Mouse (Mus musculus): Measurements from ENCODE around the gene Phlpp2. TPM values are rescaled to one million over a fixed set of nuclear protein-coding genes. Genes with fewer than 3 reads are reported as not detected.

Phlpp2 gene
- polyA plus RNA-seq, 1 experiment from 2014 or later = 2.8 TPM

DNA sequence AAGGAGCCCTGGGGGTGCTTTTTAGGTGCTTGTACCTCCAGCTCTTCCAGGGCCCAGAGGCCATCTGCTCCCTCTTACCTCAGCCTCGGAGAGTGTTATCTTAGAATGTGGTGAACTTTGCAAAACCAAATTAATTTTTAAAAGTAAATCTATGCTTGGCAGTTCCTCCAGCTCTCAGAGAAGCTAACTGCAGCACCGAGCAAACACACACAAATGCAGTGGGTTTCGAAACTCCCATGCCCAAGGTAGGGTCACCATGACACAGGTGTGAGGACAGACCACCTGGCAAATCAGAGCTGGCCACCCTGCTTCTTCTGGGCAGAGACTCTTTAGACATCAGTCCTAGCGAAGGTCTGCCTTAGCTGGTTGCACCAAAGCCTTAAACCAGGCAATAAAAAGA, 104.6 kb downstream of the Phlpp2 start:
- no peak overlapping the region for H3K9ac ChIP-seq (replicated peaks; ENCODE audit: low read length)
- no peak for ATAC-seq (replicated peaks; ENCODE audit: insufficient number of reproducible peaks, low FRiP score, low TSS enrichment, low read depth)
- 89% methylated on average over 4 of the region's 4 CpGs for WGBS

DNA sequence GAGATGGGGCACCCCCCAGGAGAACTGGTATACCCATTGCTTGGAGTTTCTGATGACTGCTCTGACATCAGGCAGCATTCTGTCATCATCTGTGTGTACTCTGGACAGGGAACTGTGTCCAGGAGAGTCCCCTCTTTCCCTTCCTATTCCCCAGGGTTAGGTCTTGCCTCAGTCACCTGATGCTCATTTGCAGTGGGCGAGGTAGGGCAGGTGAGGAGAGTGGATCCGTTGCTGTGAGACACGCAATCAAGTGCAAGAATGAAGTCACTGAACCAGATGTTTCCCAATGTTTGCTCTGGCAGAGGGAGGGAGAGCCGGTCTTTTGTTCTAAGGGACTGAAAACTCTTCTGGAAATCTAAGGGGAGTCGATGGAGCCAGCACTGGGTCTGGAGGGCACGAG, 111.0 kb downstream of the Phlpp2 start:
- H3K9me3 ChIP-seq (replicated peaks; ENCODE audit: control insufficient read depth, low read length) = no peaks in the 10 kb centered on the region
- no peak overlapping the region for H3K9ac ChIP-seq (replicated peaks; ENCODE audit: low read length)
- no peak overlapping the region for H3K4me2 ChIP-seq (ENCODE audit: low read depth, low read length)
- DNase-seq (ENCODE audit: low spot score) (no peak), ATAC-seq (replicated peaks; ENCODE audit: insufficient number of reproducible peaks, low FRiP score, low TSS enrichment, low read depth) (no peak)
- H3K27ac ChIP-seq (replicated peaks; ENCODE audit: low read depth, low read length) = no peak overlapping the region
- H3K27me3 ChIP-seq (ENCODE audit: control insufficient read depth, insufficient read depth, low read length) = no peaks in the 10 kb centered on the region
- 78% methylated on average over 6 of the region's 6 CpGs for WGBS
- H3K4me3 ChIP-seq (ENCODE audit: low read depth, low read length) = no peak overlapping the region
- no peaks in the 10 kb centered on the region for H3K36me3 ChIP-seq (replicated peaks; ENCODE audit: control insufficient read depth, insufficient read depth, low read depth, low read length)
- H3K4me1 ChIP-seq (ENCODE audit: control insufficient read depth, insufficient read depth, low read length) = no peaks in the 10 kb centered on the region

More for the DNA sequence above, 104.6 kb downstream of the Phlpp2 start:
- Histone ChIP-seq H3K4me1 (ENCODE audit: control insufficient read depth, insufficient read depth, low read length) (no peaks in the 10 kb centered on the region), H3K27me3 (ENCODE audit: control insufficient read depth, insufficient read depth, low read length) (no peaks in the 10 kb centered on the region; the same call in 1 of the 2 replicates), H3K36me3 (replicated peaks; ENCODE audit: control insufficient read depth, insufficient read depth, low read depth, low read length) (no peaks in the 10 kb centered on the region), H3K9me3 (replicated peaks; ENCODE audit: control insufficient read depth, low read length) (no peaks in the 10 kb centered on the region), H3K4me3 (ENCODE audit: low read depth, low read length) (no peak overlapping the region), H3K27ac (replicated peaks; ENCODE audit: low read depth, low read length) (no peak overlapping the region), H3K4me2 (ENCODE audit: low read depth, low read length) (no peak overlapping the region)
- DNase-seq (ENCODE audit: low spot score) = no peak

GRCm38 (mm10) chr8:109982386-109983105, 114.2 kb downstream of the Phlpp2 start:
- Histone ChIP-seq H3K36me3 (replicated peaks; ENCODE audit: control insufficient read depth, insufficient read depth, low read depth, low read length) (no peaks in the 10 kb centered on the region), H3K9me3 (replicated peaks; ENCODE audit: control insufficient read depth, low read length) (no peaks in the 10 kb centered on the region), H3K4me1 (ENCODE audit: control insufficient read depth, insufficient read depth, low read length) (no peaks in the 10 kb centered on the region), H3K27ac (replicated peaks; ENCODE audit: low read depth, low read length) (no peak overlapping the region), H3K9ac (replicated peaks; ENCODE audit: low read length) (no peak overlapping the region), H3K4me2 (ENCODE audit: low read depth, low read length) (no peak overlapping the region), H3K27me3 (ENCODE audit: control insufficient read depth, insufficient read depth, low read length) (no peaks in the 10 kb centered on the region), H3K4me3 (ENCODE audit: low read depth, low read length) (no peak overlapping the region)
- 79% methylated on average over 15 of the region's 15 CpGs for WGBS
- DNase-seq (ENCODE audit: low spot score) (no peak), ATAC-seq (replicated peaks; ENCODE audit: insufficient number of reproducible peaks, low FRiP score, low TSS enrichment, low read depth) (no peak)

GRCm38 (mm10) chr8:109983944-109984343, 115.6 kb downstream of the Phlpp2 start:
- Histone ChIP-seq H3K4me3 (ENCODE audit: low read depth, low read length) (no peak overlapping the region), H3K27me3 (ENCODE audit: control insufficient read depth, insufficient read depth, low read length) (no peaks in the 10 kb centered on the region), H3K9me3 (replicated peaks; ENCODE audit: control insufficient read depth, low read length) (no peaks in the 10 kb centered on the region), H3K4me1 (ENCODE audit: control insufficient read depth, insufficient read depth, low read length) (no peaks in the 10 kb centered on the region), H3K4me2 (ENCODE audit: low read depth, low read length) (no peak overlapping the region), H3K9ac (replicated peaks; ENCODE audit: low read length) (no peak overlapping the region), H3K27ac (replicated peaks; ENCODE audit: low read depth, low read length) (no peak overlapping the region), H3K36me3 (replicated peaks; ENCODE audit: control insufficient read depth, insufficient read depth, low read depth, low read length) (no peaks in the 10 kb centered on the region)
- no peak for DNase-seq (ENCODE audit: low spot score)
- ATAC-seq (replicated peaks; ENCODE audit: insufficient number of reproducible peaks, low FRiP score, low TSS enrichment, low read depth) = no peak
- 46% methylated on average over 5 of the region's 5 CpGs for WGBS

DNA sequence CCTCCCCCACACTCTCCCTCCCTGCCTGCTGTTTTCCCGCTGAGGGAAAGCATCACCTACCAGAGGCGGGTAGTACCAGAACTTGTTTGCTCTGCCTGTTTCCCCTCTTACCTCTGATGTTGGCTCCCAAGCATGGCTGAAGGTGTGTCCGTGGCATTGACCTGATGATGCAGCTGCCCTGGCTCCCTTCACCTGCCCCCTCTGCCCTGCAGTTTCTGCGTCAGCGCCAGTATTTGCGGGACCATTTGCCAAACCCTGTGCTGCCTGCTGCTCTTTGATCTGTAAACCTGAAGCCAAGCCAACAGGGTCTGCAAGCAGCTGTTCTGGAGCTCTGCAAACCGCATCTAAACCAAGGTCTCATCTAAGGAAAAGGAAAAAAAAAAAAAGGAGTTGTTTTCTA, 118.0 kb downstream of the Phlpp2 start:
- H3K27ac ChIP-seq (replicated peaks; ENCODE audit: low read depth, low read length) = no peak overlapping the region
- no peak overlapping the region for H3K9ac ChIP-seq (replicated peaks; ENCODE audit: low read length)
- no peak overlapping the region for H3K4me2 ChIP-seq (ENCODE audit: low read depth, low read length)
- H3K36me3 ChIP-seq (replicated peaks; ENCODE audit: control insufficient read depth, insufficient read depth, low read depth, low read length) = no peaks in the 10 kb centered on the region
- DNase-seq (ENCODE audit: low spot score) (no peak), ATAC-seq (replicated peaks; ENCODE audit: insufficient number of reproducible peaks, low FRiP score, low TSS enrichment, low read depth) (no peak)
- H3K4me1 ChIP-seq (ENCODE audit: control insufficient read depth, insufficient read depth, low read length) = no peaks in the 10 kb centered on the region
- H3K9me3 ChIP-seq (replicated peaks; ENCODE audit: control insufficient read depth, low read length) = no peaks in the 10 kb centered on the region
- 77% methylated on average over 7 of the region's 7 CpGs for WGBS
- no peak overlapping the region for H3K4me3 ChIP-seq (ENCODE audit: low read depth, low read length)
- H3K27me3 ChIP-seq (ENCODE audit: control insufficient read depth, insufficient read depth, low read length) = no peaks in the 10 kb centered on the region

GRCm38 (mm10) chr8:109987776-109988175, 119.4 kb downstream of the Phlpp2 start:
- WGBS = 89% methylated on average over 7 of the region's 7 CpGs
- DNase-seq (ENCODE audit: low spot score) (no peak), ATAC-seq (replicated peaks; ENCODE audit: insufficient number of reproducible peaks, low FRiP score, low TSS enrichment, low read depth) (no peak)
- no peaks in the 10 kb centered on the region for H3K9me3 ChIP-seq (replicated peaks; ENCODE audit: control insufficient read depth, low read length)
- H3K4me2 ChIP-seq (ENCODE audit: low read depth, low read length) = no peak overlapping the region
- no peak overlapping the region for H3K4me3 ChIP-seq (ENCODE audit: low read depth, low read length)
- H3K27me3 ChIP-seq (ENCODE audit: control insufficient read depth, insufficient read depth, low read length) = no peaks in the 10 kb centered on the region
- no peak overlapping the region for H3K9ac ChIP-seq (replicated peaks; ENCODE audit: low read length)
- H3K36me3 ChIP-seq (replicated peaks; ENCODE audit: control insufficient read depth, insufficient read depth, low read depth, low read length) = no peaks in the 10 kb centered on the region
- H3K27ac ChIP-seq (replicated peaks; ENCODE audit: low read depth, low read length) = no peak overlapping the region
- H3K4me1 ChIP-seq (ENCODE audit: control insufficient read depth, insufficient read depth, low read length) = no peaks in the 10 kb centered on the region

GRCm38 (mm10) chr8:109989151-109989550, 120.8 kb downstream of the Phlpp2 start:
- Histone ChIP-seq H3K4me2 (ENCODE audit: low read depth, low read length) (no peak overlapping the region), H3K27ac (replicated peaks; ENCODE audit: low read depth, low read length) (no peak overlapping the region), H3K4me1 (ENCODE audit: control insufficient read depth, insufficient read depth, low read length) (no peaks in the 10 kb centered on the region), H3K4me3 (ENCODE audit: low read depth, low read length) (no peak overlapping the region), H3K9ac (replicated peaks; ENCODE audit: low read length) (no peak overlapping the region), H3K36me3 (replicated peaks; ENCODE audit: control insufficient read depth, insufficient read depth, low read depth, low read length) (no peaks in the 10 kb centered on the region), H3K9me3 (replicated peaks; ENCODE audit: control insufficient read depth, low read length) (no peaks in the 10 kb centered on the region), H3K27me3 (ENCODE audit: control insufficient read depth, insufficient read depth, low read length) (no peaks in the 10 kb centered on the region)
- DNase-seq (ENCODE audit: low spot score) (no peak), ATAC-seq (replicated peaks; ENCODE audit: insufficient number of reproducible peaks, low FRiP score, low TSS enrichment, low read depth) (no peak)
- 80% methylated on average over 8 of the region's 8 CpGs for WGBS

GRCm38 (mm10) chr8:109990224-109990623, 121.9 kb downstream of the Phlpp2 start, which contains the start of gene Tat:
TSS of gene Tat (plus strand) at chr8:109990437.
- H3K4me1 ChIP-seq (ENCODE audit: control insufficient read depth, insufficient read depth, low read length) = no peaks in the 10 kb centered on the region
- WGBS = 81% methylated on average over 8 of the region's 8 CpGs
- no peak within 1 kb of the TSS for H3K4me2 ChIP-seq (ENCODE audit: low read depth, low read length)
- no peak within 1 kb of the TSS for H3K9ac ChIP-seq (replicated peaks; ENCODE audit: low read length)
- no peak within 1 kb of the TSS for H3K4me3 ChIP-seq (ENCODE audit: low read depth, low read length)
- no peaks in the 10 kb centered on the region for H3K27me3 ChIP-seq (ENCODE audit: control insufficient read depth, insufficient read depth, low read length)
- ATAC-seq (replicated peaks; ENCODE audit: insufficient number of reproducible peaks, low FRiP score, low TSS enrichment, low read depth) (no peak), DNase-seq (ENCODE audit: low spot score) (no peak)
- H3K27ac ChIP-seq (replicated peaks; ENCODE audit: low read depth, low read length) = no peak within 1 kb of the TSS
- H3K36me3 ChIP-seq (replicated peaks; ENCODE audit: control insufficient read depth, insufficient read depth, low read depth, low read length) = no peaks in the 10 kb centered on the region
- no peaks in the 10 kb centered on the region for H3K9me3 ChIP-seq (replicated peaks; ENCODE audit: control insufficient read depth, low read length)
